29 mouse cellular contexts compared by ENCODE assay signal in the genomic region with DNA sequence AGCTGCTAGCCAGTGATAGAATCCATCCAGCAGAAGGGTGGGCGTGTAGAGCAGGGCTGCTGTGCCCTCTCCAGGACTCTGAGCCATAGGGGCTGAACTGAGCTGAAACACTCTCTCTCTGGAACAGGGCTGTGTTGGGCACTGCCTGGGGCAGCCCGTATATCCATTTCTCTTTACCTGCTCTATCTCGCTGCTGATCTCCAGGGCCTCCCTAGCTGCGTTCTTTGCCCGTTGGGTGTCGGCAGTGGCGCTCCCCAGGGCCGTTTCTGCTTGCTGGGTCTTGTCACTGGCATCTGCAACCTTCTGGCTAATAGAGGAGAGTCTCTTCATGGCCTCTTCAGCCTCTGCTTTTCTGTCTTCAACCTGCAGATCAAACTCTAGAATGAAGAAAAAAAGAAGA. TPM values are rescaled to one million over a fixed set of nuclear protein-coding genes. Genes with fewer than 3 reads are reported as not detected.
A peak's percentile ranks its signal among the peaks of the same experiment; 100 is the strongest.
DNase-seq lines count a peak whose midpoint lies in the region; ATAC-seq lines count a peak whose summit lies in the region.
"Had no signal": no experiment of that assay in that cellular context is flagged by ENCODE, and none has a peak within 500 bp of the region (broad histone marks: within the 10 kb centered on the region; RNA-seq: fewer than 3 reads in every experiment).

No protein-coding gene starts in this region.

- no peak for ATAC-seq in heart, embryonic 13.5 days (ENCODE audit: extremely low read depth, insufficient number of reproducible peaks, low FRiP score, low TSS enrichment)
- ATAC-seq in stomach, embryonic 15.5 days (ENCODE audit: insufficient read depth, low FRiP score, low read depth), result no peak
- ATAC-seq: CD4-positive, CD25-positive, alpha-beta regulatory T cell, adult 4 months; forebrain, embryonic 15.5 days; intestine, embryonic 16.5 days; liver, embryonic 12.5 days; liver, postnatal 0 days had no signal

- no peak overlapping the region for H3K9ac ChIP-seq in heart, embryonic 13.5 days
- H3K9ac ChIP-seq in stomach, embryonic 15.5 days, result no peak overlapping the region
- H3K9ac ChIP-seq: embryonic facial prominence, embryonic 12.5 days; forebrain, embryonic 15.5 days; hindbrain, embryonic 13.5 days; liver, embryonic 12.5 days; liver, postnatal 0 days; midbrain, embryonic 12.5 days; neural tube, embryonic 13.5 days had no signal

- intact Hi-C loops in heart, postnatal 10 days (cut with DNase I), result no loop called here

- no peaks in the 10 kb centered on the region for H3K9me3 ChIP-seq in heart, embryonic 13.5 days
- H3K9me3 ChIP-seq in stomach, embryonic 15.5 days, result no peaks in the 10 kb centered on the region
- H3K9me3 ChIP-seq: embryonic facial prominence, embryonic 12.5 days; forebrain, embryonic 10.5 days; forebrain, embryonic 15.5 days; hindbrain, embryonic 13.5 days; liver, embryonic 12.5 days; midbrain, embryonic 12.5 days; neural tube, embryonic 13.5 days had no signal

- DNase-seq in heart, postnatal 10 days, result no peak
- DNase-seq in urinary bladder, adult 2 months (ENCODE audit: low spot score), result peak; percentile 46
- DNase-seq in urinary bladder, postnatal 25 days (ENCODE audit: low spot score), result no peak
- no peak for DNase-seq in testis, postnatal 10 days (ENCODE audit: low spot score)
- no peak for DNase-seq in retina, embryonic 14.5 days (ENCODE audit: low spot score)
- DNase-seq: adrenal gland, postnatal 25 days; cerebellum, adult 11-12 months; cerebellum, adult 9-11 months; embryo, embryonic 11 days; kidney, adult 8-10 months; kidney, postnatal 4 days; left cerebral cortex, postnatal 4 days; liver, postnatal 0 days; thymus, adult 2 months; thymus, postnatal 36 days had no signal

- H3K4me3 ChIP-seq in heart, embryonic 13.5 days, result no peak overlapping the region
- H3K4me3 ChIP-seq in stomach, embryonic 15.5 days (replicated peaks), result no peak overlapping the region
- H3K4me3 ChIP-seq: embryonic facial prominence, embryonic 12.5 days; forebrain, embryonic 10.5 days; forebrain, embryonic 15.5 days; hindbrain, embryonic 13.5 days; liver, embryonic 12.5 days; midbrain, embryonic 12.5 days; neural tube, embryonic 13.5 days had no signal

- peaks cover 63% of the 10 kb centered on the region for H3K4me1 ChIP-seq in heart, embryonic 13.5 days
- H3K4me1 ChIP-seq in stomach, embryonic 15.5 days, result peaks cover 11% of the 10 kb centered on the region; the same call in 1 of the 2 replicates
- H3K4me1 ChIP-seq: forebrain, embryonic 15.5 days; liver, embryonic 12.5 days had no signal

- WGBS in heart, embryonic 13.5 days, result 51% methylated on average over 8 of the region's 8 CpGs
- WGBS in stomach, embryonic 15.5 days, result 66% methylated on average over 8 of the region's 8 CpGs

- H3K27me3 ChIP-seq in heart, embryonic 13.5 days (replicated peaks), result no peaks in the 10 kb centered on the region
- no peaks in the 10 kb centered on the region for H3K27me3 ChIP-seq in stomach, embryonic 15.5 days (replicated peaks)
- H3K27me3 ChIP-seq: embryonic facial prominence, embryonic 12.5 days; forebrain, embryonic 15.5 days; hindbrain, embryonic 13.5 days; neural tube, embryonic 13.5 days had no signal

- peaks cover 2% of the 10 kb centered on the region; the same call in 1 of the 2 replicates for H3K36me3 ChIP-seq in heart, embryonic 13.5 days
- H3K36me3 ChIP-seq in stomach, embryonic 15.5 days, result no peaks in the 10 kb centered on the region
- H3K36me3 ChIP-seq: embryonic facial prominence, embryonic 12.5 days; forebrain, embryonic 10.5 days; forebrain, embryonic 15.5 days; hindbrain, embryonic 13.5 days; liver, embryonic 12.5 days; midbrain, embryonic 12.5 days; neural tube, embryonic 13.5 days had no signal

- H3K4me2 ChIP-seq in heart, embryonic 13.5 days, result no peak overlapping the region
- H3K4me2 ChIP-seq in stomach, embryonic 15.5 days, result no peak overlapping the region
- H3K4me2 ChIP-seq: embryonic facial prominence, embryonic 12.5 days; forebrain, embryonic 15.5 days; heart, embryonic 11.5 days; hindbrain, embryonic 13.5 days; liver, embryonic 12.5 days; midbrain, embryonic 12.5 days; neural tube, embryonic 13.5 days had no signal

- H3K27ac ChIP-seq in heart, embryonic 13.5 days (replicated peaks), result peak overlapping the region; percentile 81; the same call in 1 of the 2 replicates
- H3K27ac ChIP-seq in stomach, embryonic 15.5 days, result peak overlapping the region; percentile 48; the same call in 1 of the 2 replicates
- H3K27ac ChIP-seq: embryonic facial prominence, embryonic 12.5 days; forebrain, embryonic 10.5 days; forebrain, embryonic 15.5 days; hindbrain, embryonic 13.5 days; kidney, postnatal 0 days; liver, embryonic 12.5 days; macrophage; midbrain, embryonic 12.5 days; neural tube, embryonic 13.5 days had no signal

RNA-seq across cellular contexts. Expression of a gene that starts 57.5 kb away (rescaled TPM):
- polyA plus RNA-seq in heart, embryonic 13.5 days (2015; fragmentation: Nextera tagmentation; extraction: Ambion mirVana), result 10.0 and 10.4 TPM in 2 replicates
- 10 to 100 TPM in 1 of 2 experiments, 1 to 10 TPM in 1; 9.2 to 13.4 TPM for total RNA-seq in heart, postnatal 10 days (2021)
- 24.2 and 25.0 TPM in 2 replicates for polyA plus RNA-seq in urinary bladder, adult 2 months (2012; rRNA removed)
- polyA plus RNA-seq in stomach, embryonic 15.5 days (2015; fragmentation: Nextera tagmentation; extraction: Ambion mirVana), result 12.9 and 13.4 TPM in 2 replicates
- polyA plus RNA-seq: macrophage had no signal
